ENCODE assay signal across 9 mouse cellular contexts in genomic region chr1:119256769-119257168, GRCm38 (mm10).
DNase-seq lines count a peak whose midpoint lies in the region; ATAC-seq and TF ChIP-seq lines count a peak whose summit lies in the region.
"Had no signal": no experiment of that assay in that cellular context is flagged by ENCODE, and none has a peak within 500 bp of the region (broad histone marks: within the 10 kb centered on the region; RNA-seq: fewer than 3 reads in every experiment).

No protein-coding gene starts in this region.

- peak; percentile 5 for DNase-seq in hindbrain, embryonic 10.5 days (ENCODE audit: low spot score)
- DNase-seq in hindbrain, embryonic 11.5 days (ENCODE audit: low spot score): no peak
- DNase-seq in brain, embryonic 18.5 days (ENCODE audit: low read depth, low spot score): peak; percentile 55
- DNase-seq in gastrocnemius, adult 2 months: peak; percentile 74
- peak; percentile 73 to 84 for DNase-seq in layer of hippocampus, adult 2 months (ENCODE audit: low spot score in 2 of 2)
- DNase-seq in spleen, postnatal 4 days (ENCODE audit: low spot score in 2 of 2): no peak

- intact Hi-C loops in gastrocnemius, adult 2 months (cut with DNase I): loop anchor here (2.0 kb wide), 1 partner anchor 166 kb away; the partner anchor contains the start of gene Inhbb

- WGBS in hindbrain, embryonic 10.5 days: 83% methylated on average over 8 of the region's 8 CpGs
- 76% methylated on average over 8 of the region's 8 CpGs for WGBS in hindbrain, embryonic 11.5 days
- WGBS in neural tube, embryonic 15.5 days: 69% methylated on average over 8 of the region's 8 CpGs

- no peak overlapping the region for H3K9ac ChIP-seq in hindbrain, embryonic 11.5 days (ENCODE audit: low read depth, low read length)
- H3K9ac ChIP-seq in neural tube, embryonic 15.5 days (replicated peaks): no peak overlapping the region
- H3K9ac ChIP-seq: neural tube, embryonic 12.5 days had no signal

- no peak overlapping the region for H3K4me2 ChIP-seq in hindbrain, embryonic 11.5 days (replicated peaks; ENCODE audit: low read depth, low read length)
- H3K4me2 ChIP-seq in neural tube, embryonic 15.5 days: no peak overlapping the region
- H3K4me2 ChIP-seq: neural tube, embryonic 12.5 days had no signal

- peaks cover 26% of the 10 kb centered on the region for H3K4me1 ChIP-seq in hindbrain, embryonic 10.5 days (replicated peaks)
- 0 out of 2 replicates have a peak, but pooled peaks cover 3% of the 10 kb centered on the region for H3K4me1 ChIP-seq in hindbrain, embryonic 11.5 days (replicated peaks; ENCODE audit: control insufficient read depth, insufficient read depth, low read length)
- H3K4me1 ChIP-seq in neural tube, embryonic 15.5 days: 0 out of 2 replicates have a peak, but pooled peaks cover 4% of the 10 kb centered on the region

- H3K27ac ChIP-seq in hindbrain, embryonic 10.5 days: peak overlapping the region; percentile 78
- no peak overlapping the region for H3K27ac ChIP-seq in hindbrain, embryonic 11.5 days (ENCODE audit: low read depth, low read length)
- H3K27ac ChIP-seq in gastrocnemius, adult 2 months: no peak overlapping the region
- peak overlapping the region; percentile 46 for H3K27ac ChIP-seq in layer of hippocampus, adult 2 months
- H3K27ac ChIP-seq in neural tube, embryonic 15.5 days (replicated peaks): peak overlapping the region; percentile 60; the same call in 1 of the 2 replicates
- H3K27ac ChIP-seq: neural tube, embryonic 12.5 days had no signal

- H3K27me3 ChIP-seq in hindbrain, embryonic 10.5 days (ENCODE audit: insufficient read depth, poor library complexity, severe bottlenecking): no peaks in the 10 kb centered on the region
- no peaks in the 10 kb centered on the region for H3K27me3 ChIP-seq in hindbrain, embryonic 11.5 days (ENCODE audit: control insufficient read depth, insufficient read depth, low read length)
- H3K27me3 ChIP-seq in neural tube, embryonic 15.5 days (replicated peaks): no peaks in the 10 kb centered on the region
- H3K27me3 ChIP-seq: neural tube, embryonic 12.5 days had no signal

- no peak for ATAC-seq in hindbrain, embryonic 11.5 days (ENCODE audit: low FRiP score)
- peak; percentile 71 for ATAC-seq in neural tube, embryonic 15.5 days (ENCODE audit: low FRiP score)
- no peak for ATAC-seq in CD4-positive, CD25-positive, alpha-beta regulatory T cell, adult 4 months

- peaks cover 1% of the 10 kb centered on the region for H3K9me3 ChIP-seq in hindbrain, embryonic 10.5 days
- no peaks in the 10 kb centered on the region for H3K9me3 ChIP-seq in hindbrain, embryonic 11.5 days (ENCODE audit: control insufficient read depth, low read length)
- H3K9me3 ChIP-seq in neural tube, embryonic 15.5 days (replicated peaks): no peaks in the 10 kb centered on the region
- H3K9me3 ChIP-seq: neural tube, embryonic 12.5 days had no signal

- no peak for TF ChIP-seq CTCF in gastrocnemius, adult 2 months (IDR thresholded peaks at IDR 0.05)
- TF ChIP-seq CTCF in layer of hippocampus, adult 2 months (conservative IDR thresholded peaks at IDR 0.05): no peak

- no peak overlapping the region for H3K4me3 ChIP-seq in hindbrain, embryonic 10.5 days
- H3K4me3 ChIP-seq in hindbrain, embryonic 11.5 days (ENCODE audit: low read depth, low read length): no peak overlapping the region
- H3K4me3 ChIP-seq in gastrocnemius, adult 2 months: no peak overlapping the region
- no peak overlapping the region for H3K4me3 ChIP-seq in layer of hippocampus, adult 2 months
- no peak overlapping the region for H3K4me3 ChIP-seq in neural tube, embryonic 15.5 days (replicated peaks)
- H3K4me3 ChIP-seq: neural tube, embryonic 12.5 days had no signal

- H3K36me3 ChIP-seq in hindbrain, embryonic 10.5 days: no peaks in the 10 kb centered on the region
- no peaks in the 10 kb centered on the region for H3K36me3 ChIP-seq in hindbrain, embryonic 11.5 days (ENCODE audit: control insufficient read depth, insufficient read depth, low read length)
- H3K36me3 ChIP-seq in neural tube, embryonic 15.5 days: no peaks in the 10 kb centered on the region
- H3K36me3 ChIP-seq: neural tube, embryonic 12.5 days had no signal

Comparison
In these comparisons a context has a peak if more than half of its experiments do, and no peak if none do; other contexts are left out.
1. DNase-seq: peak in hindbrain, embryonic 10.5 days (single experiment), brain, embryonic 18.5 days (single experiment), gastrocnemius, adult 2 months (single experiment) and layer of hippocampus, adult 2 months (2 of 2); none in hindbrain, embryonic 11.5 days (single experiment) and spleen, postnatal 4 days (0 of 2).
2. H3K27ac ChIP-seq: peak in hindbrain, embryonic 10.5 days (single experiment), layer of hippocampus, adult 2 months (single experiment) and neural tube, embryonic 15.5 days (single experiment); none in hindbrain, embryonic 11.5 days (single experiment) and gastrocnemius, adult 2 months (single experiment).